Mouse (Mus musculus) MEL (cell line): ENCODE measurements around the gene Mlh1. TPM values are rescaled to one million over a fixed set of nuclear protein-coding genes. Genes with fewer than 3 reads are reported as not detected.

Source experiments
- DNase-seq: peaks from one replicate; pipeline ENCODE4 v3.0.0; 2011; ENCODE audit warnings: low read depth, low spot score
- H3K27ac ChIP-seq: 2 replicates; pipeline ENCODE4 v1.5.1; 2012; ENCODE audit warnings: low read depth, mild to moderate bottlenecking, control low read depth, low read length, moderate library complexity; ENCODE audit not compliant: control insufficient read depth
- H3K27me3 ChIP-seq, 2 experiments: fragments of 150-350 bp in 1 of 2; sonication (generic) in 1 of 2; 2 replicates each; pipeline ENCODE4 v1.6.1; 2012; ENCODE audit warnings: low read length in 2 of 2, mild to moderate bottlenecking in 2 of 2, improper control_type of control experiment in 1 of 2, moderate library complexity in 1 of 2; ENCODE audit not compliant: insufficient read depth in 2 of 2, control insufficient read depth in 1 of 2
- H3K36me3 ChIP-seq, 2 experiments: 2 replicates each; pipeline ENCODE4 v1.6.1; 2012 to 2014; ENCODE audit warnings: low read length in 2 of 2, improper control_type of control experiment in 1 of 2, inconsistent platforms in 1 of 2, mild to moderate bottlenecking in 1 of 2; ENCODE audit not compliant: insufficient read depth in 2 of 2, control insufficient read depth in 1 of 2
- H3K4me1 ChIP-seq, 2 experiments: fragments of 150-350 bp in 1 of 2; sonication (generic) in 1 of 2; 2 replicates each; pipeline ENCODE4 v1.6.1; 2012; ENCODE audit warnings: low read length in 2 of 2, improper control_type of control experiment in 1 of 2, mild to moderate bottlenecking in 1 of 2; ENCODE audit not compliant: insufficient read depth in 2 of 2, control insufficient read depth in 1 of 2
- H3K4me3 ChIP-seq, 2 experiments: fragments of 150-350 bp in 1 of 2; sonication (generic) in 1 of 2; 2 replicates each; pipeline ENCODE4 v1.5.1; 2012; ENCODE audit warnings: low read depth in 2 of 2, low read length in 2 of 2, mild to moderate bottlenecking in 2 of 2, moderate library complexity in 2 of 2, control low read depth in 1 of 2, improper control_type of control experiment in 1 of 2; ENCODE audit not compliant: control insufficient read depth in 1 of 2, insufficient read depth in 1 of 2
- H3K79me2 ChIP-seq: 2 replicates; pipeline ENCODE4 v1.6.1; 2012; ENCODE audit warnings: mild to moderate bottlenecking, low read length, moderate library complexity; ENCODE audit not compliant: control insufficient read depth, poor library complexity, insufficient read depth
- H3K9ac ChIP-seq: 2 replicates; pipeline ENCODE4 v1.6.1; 2012; ENCODE audit warnings: low read depth, mild to moderate bottlenecking, control low read depth, low read length, moderate library complexity; ENCODE audit not compliant: control insufficient read depth, poor library complexity, severe bottlenecking
- H3K9me3 ChIP-seq: fragments of 150-350 bp; sonication (generic); replicated peaks from 2 replicates; pipeline ENCODE4 v1.6.1; 2012; ENCODE audit warnings: mild to moderate bottlenecking, low read length, improper control_type of control experiment, moderate library complexity; ENCODE audit not compliant: insufficient read depth
- ETS1 ChIP-seq: IDR thresholded peaks from 2 replicates; pipeline ENCODE4 v1.6.1; 2012; ENCODE audit warnings: low read depth, mild to moderate bottlenecking, inconsistent platforms, low read length, improper control_type of control experiment, moderate library complexity
- KAT2A ChIP-seq: conservative IDR thresholded peaks from 2 replicates; pipeline ENCODE4 v1.6.1; 2012; ENCODE audit warnings: low read depth, low read length, improper control_type of control experiment, inconsistent platforms
- MAZ ChIP-seq: IDR thresholded peaks from 2 replicates; pipeline ENCODE4 v1.6.1; 2012; ENCODE audit warnings: low read depth, mild to moderate bottlenecking, inconsistent platforms, low read length, improper control_type of control experiment
- MEF2A ChIP-seq: IDR thresholded peaks from 2 replicates; pipeline ENCODE4 v1.6.1; 2014; ENCODE audit warnings: low read depth, mild to moderate bottlenecking, inconsistent platforms, low read length, improper control_type of control experiment; ENCODE audit not compliant: poor library complexity, insufficient replicate concordance, severe bottlenecking; ENCODE audit errors: extremely low read depth
- MYB ChIP-seq: IDR thresholded peaks from 2 replicates; pipeline ENCODE4 v1.6.1; 2011; ENCODE audit warnings: mild to moderate bottlenecking, low read depth, low read length, improper control_type of control experiment
- NELFE ChIP-seq: IDR thresholded peaks from 2 replicates; pipeline ENCODE4 v1.6.1; 2011; ENCODE audit warnings: low read depth, low read length, improper control_type of control experiment
- POLR2A ChIP-seq, 2 experiments: IDR thresholded peaks; 2 replicates each; pipeline ENCODE4 v1.6.1; 2011 to 2012; ENCODE audit warnings: low read length in 2 of 2, mild to moderate bottlenecking in 2 of 2, control low read depth in 1 of 2, improper control_type of control experiment in 1 of 2, low read depth in 1 of 2, moderate library complexity in 1 of 2; ENCODE audit not compliant: control insufficient read depth in 1 of 2, insufficient read depth in 1 of 2, poor library complexity in 1 of 2
- POLR2AphosphoS5 ChIP-seq: IDR thresholded peaks from 2 replicates; pipeline ENCODE4 v1.6.1; 2012; ENCODE audit warnings: low read depth, borderline replicate concordance, mild to moderate bottlenecking, inconsistent platforms, low read length, moderate library complexity, mixed read lengths
- RAD21 ChIP-seq: IDR thresholded peaks from 2 replicates; pipeline ENCODE4 v1.6.1; 2011; ENCODE audit warnings: mild to moderate bottlenecking, low read depth, low read length, improper control_type of control experiment
- SMC3 ChIP-seq: IDR thresholded peaks from 2 replicates; pipeline ENCODE4 v1.6.1; 2011; ENCODE audit warnings: low read depth, low read length, improper control_type of control experiment
- TAL1 ChIP-seq: IDR thresholded peaks from 2 replicates; pipeline ENCODE4 v1.6.1; 2012; ENCODE audit warnings: mild to moderate bottlenecking, inconsistent platforms, low read length, moderate library complexity, mixed read lengths
- TBP ChIP-seq: IDR thresholded peaks from 2 replicates; pipeline ENCODE4 v1.8.0; 2011; ENCODE audit warnings: low read depth, low read length, improper control_type of control experiment
- UBTF ChIP-seq: IDR thresholded peaks from 2 replicates; pipeline ENCODE4 v1.6.1; 2012; ENCODE audit warnings: low read depth, mild to moderate bottlenecking, inconsistent platforms, low read length, improper control_type of control experiment, moderate library complexity, borderline replicate concordance; ENCODE audit not compliant: insufficient read depth
- USF2 ChIP-seq, 2 experiments: IDR thresholded peaks; 2 replicates each; pipeline ENCODE4 v1.6.1; 2011 to 2012; ENCODE audit warnings: improper control_type of control experiment in 2 of 2, low read length in 2 of 2, borderline replicate concordance in 1 of 2, inconsistent platforms in 1 of 2, low read depth in 1 of 2, mild to moderate bottlenecking in 1 of 2; ENCODE audit not compliant: insufficient read depth in 1 of 2
- ZKSCAN1 ChIP-seq: IDR thresholded peaks from 2 replicates; pipeline ENCODE4 v1.6.1; 2012; ENCODE audit warnings: low read depth, mild to moderate bottlenecking, inconsistent platforms, low read length, improper control_type of control experiment, moderate library complexity
- ZNF384 ChIP-seq: IDR thresholded peaks from 2 replicates; pipeline ENCODE4 v1.6.1; 2012; ENCODE audit warnings: low read depth, mild to moderate bottlenecking, inconsistent platforms, low read length, improper control_type of control experiment
- polyA plus RNA-seq, 2 experiments: library from polyadenylated mRNA; stranded (reverse) in 1 of 2; unstranded in 1 of 2; fragments of >175 nt in 1 of 2; fragments of >200 nt in 1 of 2; gene quantifications; 2 replicates each; pipeline versions ENCODE4 v1.2.1 to v1.2.4; 2012; ENCODE audit warnings: low replicate concordance in 2 of 2, low read depth in 1 of 2; ENCODE audit not compliant: insufficient read length in 2 of 2, insufficient read depth in 1 of 2, missing spikeins in 1 of 2
- total RNA-seq: library from RNA; depleted of rRNA; stranded (reverse); fragments of 300-350 nt; gene quantifications from 2 replicates; pipeline ENCODE4 v1.2.3, GENCODE M21; 2012

Gene Mlh1
- total and polyA plus RNA-seq, 3 experiments = 21.8 to 31.7 TPM; not detected in 1

DNA sequence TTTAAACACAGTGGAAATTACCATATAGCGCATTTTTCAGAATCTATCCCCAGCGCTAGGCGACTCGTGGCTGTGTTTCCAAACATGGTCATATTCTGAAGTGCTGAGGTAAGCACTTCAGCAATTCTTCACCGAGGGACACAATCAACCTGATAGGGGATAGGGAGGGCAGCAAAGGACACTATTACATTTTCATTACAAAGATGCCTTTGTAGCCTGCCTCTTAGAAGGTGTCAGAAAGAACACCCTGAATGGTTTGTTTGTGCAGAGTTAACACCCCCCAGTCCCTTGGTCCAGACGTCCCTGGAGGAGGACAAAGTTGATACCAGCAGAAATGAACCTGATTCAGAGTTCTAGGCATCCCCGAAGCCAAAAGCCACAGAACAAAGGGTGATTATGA, 24.8 kb upstream of the Mlh1 start:
- TF ChIP-seq ZNF384 = no peak
- TF ChIP-seq, all 39 proteins: peak for 0
- Histone ChIP-seq H3K4me3 (no peak overlapping the region), H3K36me3 (no peaks in the 10 kb centered on the region), H3K9me3 (no peaks in the 10 kb centered on the region), H3K4me1 (no peaks in the 10 kb centered on the region), H3K27ac (no peak overlapping the region), H3K9ac (no peak overlapping the region), H3K79me2 (no peaks in the 10 kb centered on the region), H3K27me3 (no peaks in the 10 kb centered on the region; a peak in 2 of 4 replicates)
- DNase-seq = no peak

DNA sequence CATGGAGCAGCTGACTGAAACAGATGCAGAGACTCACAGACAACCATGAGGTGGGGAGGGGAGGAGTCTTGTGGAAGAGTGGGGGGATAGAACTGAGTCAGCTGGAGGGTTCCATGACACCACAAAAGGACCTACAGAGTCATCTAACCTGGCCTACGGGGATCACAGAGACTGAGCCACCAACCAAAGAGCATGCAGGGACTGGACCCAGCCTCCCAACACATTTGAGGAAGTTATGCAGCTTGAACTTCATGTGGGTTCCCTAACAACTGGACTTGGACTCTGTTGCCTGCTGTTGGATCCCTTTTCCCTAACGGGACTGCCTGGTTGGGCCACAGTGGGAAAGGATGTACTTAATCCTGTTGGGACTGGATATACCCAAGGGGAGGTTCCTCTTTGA, 23.7 kb upstream of the Mlh1 start:
- H3K9me3 ChIP-seq = no peaks in the 10 kb centered on the region
- TF ChIP-seq USF2 (IDR thresholded peaks at IDR 0.05; ENCODE audit: borderline replicate concordance in 1 of 2, insufficient read depth in 1 of 2, low read depth in 1 of 2, low read length in 2 of 2) (no peak), MYB (no peak), MAZ (no peak), POLR2A (IDR thresholded peaks at IDR 0.05; ENCODE audit: control insufficient read depth in 1 of 2, insufficient read depth in 1 of 2, low read depth in 1 of 2, low read length in 2 of 2, poor library complexity in 1 of 2) (no peak), ETS1 (no peak), TAL1 (no peak), TBP (no peak), UBTF (no peak), MEF2A (no peak), NELFE (no peak)
- TF ChIP-seq, all 39 proteins: peak for 0
- Histone ChIP-seq H3K4me1 (no peaks in the 10 kb centered on the region), H3K4me3 (no peak overlapping the region), H3K27me3 (no peaks in the 10 kb centered on the region; a peak in 2 of 4 replicates), H3K9ac (no peak overlapping the region), H3K27ac (no peak overlapping the region), H3K79me2 (no peaks in the 10 kb centered on the region), H3K36me3 (no peaks in the 10 kb centered on the region)
- no peak for DNase-seq

DNA sequence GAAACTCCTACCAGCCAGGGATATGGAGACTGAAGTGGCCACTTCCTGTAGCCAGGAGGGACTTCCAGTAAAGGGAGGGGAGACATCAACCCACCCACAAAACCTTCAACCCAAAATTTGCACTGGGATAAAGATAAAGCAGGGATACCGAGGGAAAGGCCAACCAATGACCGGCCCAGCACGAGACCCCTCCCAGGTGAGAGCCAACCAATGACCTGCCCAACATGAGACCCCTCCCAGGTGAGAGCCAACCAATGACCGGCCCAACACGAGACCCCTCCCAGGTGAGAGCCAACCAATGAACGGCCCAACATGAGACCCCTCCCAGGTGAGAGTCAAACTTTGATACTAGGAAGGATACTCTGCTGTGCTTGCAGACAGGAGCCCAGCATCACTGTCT, 23.3 kb upstream of the Mlh1 start:
- Histone ChIP-seq H3K27me3 (no peaks in the 10 kb centered on the region; a peak in 2 of 4 replicates), H3K27ac (no peak overlapping the region), H3K36me3 (no peaks in the 10 kb centered on the region)
- TF ChIP-seq ZKSCAN1 = no peak
- TF ChIP-seq POLR2AphosphoS5 = no peak
- no peak for TF ChIP-seq SMC3
- TF ChIP-seq RAD21 = no peak
- TF ChIP-seq KAT2A = no peak
- TF ChIP-seq, all 39 proteins: peak for 0
- no peak overlapping the region for H3K4me3 ChIP-seq
- H3K9me3 ChIP-seq = no peaks in the 10 kb centered on the region
- H3K9ac ChIP-seq = no peak overlapping the region
- DNase-seq = no peak
- H3K4me1 ChIP-seq = no peaks in the 10 kb centered on the region
- H3K79me2 ChIP-seq = no peaks in the 10 kb centered on the region
